Mouse (Mus musculus): ENCODE results near the gene Capn1.

Gene Capn1

GRCm38 (mm10) chr19:6015511-6016315 is at the start of gene Capn1:
Gene Capn1, minus strand, starts transcription at chr19:6015897.
- DNase-seq (ENCODE audit: low read depth): peak; percentile 72

GRCm38 (mm10) chr19:6063081-6063480 is 47.4 kb upstream of the Capn1 start:
- no peak for DNase-seq (ENCODE audit: low read depth)

GRCm38 (mm10) chr19:6062418-6062817 is 46.7 kb upstream of the Capn1 start:
- no peak for DNase-seq (ENCODE audit: low read depth)

- DNase-seq (ENCODE audit: low read depth): peak; percentile 86
These were observed 46.1 kb upstream of the Capn1 start for GRCm38 (mm10) chr19:6061641-6062302.

GRCm38 (mm10) chr19:6061021-6061533 is 45.4 kb upstream of the Capn1 start, which contains the start of gene Znhit2:
Gene Znhit2, plus strand, starts transcription at chr19:6061192.
- peak; percentile 95 for DNase-seq (ENCODE audit: low read depth)

- no peak for DNase-seq (ENCODE audit: low read depth)
These were observed 43.3 kb upstream of the Capn1 start for GRCm38 (mm10) chr19:6058966-6059365.

- peak; percentile 29 for DNase-seq (ENCODE audit: low read depth)
These were observed 42.8 kb upstream of the Capn1 start for GRCm38 (mm10) chr19:6058513-6058912.

- DNase-seq (ENCODE audit: low read depth): peak; percentile 98
These were observed 41.8 kb upstream of the Capn1 start, which contains the start of the genes Mrpl49 and Fau for GRCm38 (mm10) chr19:6057313-6058096. Gene Mrpl49, minus strand, starts transcription at chr19:6057785. Gene Fau, plus strand, starts transcription at chr19:6057844.

- DNase-seq (ENCODE audit: low read depth): no peak
These were observed 41.0 kb upstream of the Capn1 start for GRCm38 (mm10) chr19:6056696-6057095.

- DNase-seq (ENCODE audit: low read depth): peak; percentile 44
These were observed 38.6 kb upstream of the Capn1 start for GRCm38 (mm10) chr19:6054296-6054695.

- no peak for DNase-seq (ENCODE audit: low read depth)
These were observed 36.8 kb upstream of the Capn1 start for GRCm38 (mm10) chr19:6052516-6052915.

- no peak for DNase-seq (ENCODE audit: low read depth)
These were observed 33.1 kb upstream of the Capn1 start for GRCm38 (mm10) chr19:6048681-6049410.

- DNase-seq (ENCODE audit: low read depth): no peak
These were observed 32.1 kb upstream of the Capn1 start for GRCm38 (mm10) chr19:6047899-6048166.

GRCm38 (mm10) chr19:6047154-6047898 is 31.6 kb upstream of the Capn1 start:
- DNase-seq (ENCODE audit: low read depth): no peak

GRCm38 (mm10) chr19:6046294-6047153 is 30.8 kb upstream of the Capn1 start, which contains the start of gene Syvn1:
Gene Syvn1, plus strand, starts transcription at chr19:6046576.
- peak; percentile 98 for DNase-seq (ENCODE audit: low read depth)

- DNase-seq (ENCODE audit: low read depth): peak; percentile 85
These were observed 29.9 kb upstream of the Capn1 start for GRCm38 (mm10) chr19:6045366-6046293.

GRCm38 (mm10) chr19:6044102-6044501 is 28.4 kb upstream of the Capn1 start:
- DNase-seq (ENCODE audit: low read depth): peak; percentile 86

- DNase-seq (ENCODE audit: low read depth): no peak
These were observed 26.6 kb upstream of the Capn1 start for GRCm38 (mm10) chr19:6042293-6042692.

GRCm38 (mm10) chr19:6040002-6040401 is 24.3 kb upstream of the Capn1 start:
- peak; percentile 44 for DNase-seq (ENCODE audit: low read depth)

Measured in 416B (cell line).